14 mouse cellular contexts compared by ENCODE assay signal in the genomic region with DNA sequence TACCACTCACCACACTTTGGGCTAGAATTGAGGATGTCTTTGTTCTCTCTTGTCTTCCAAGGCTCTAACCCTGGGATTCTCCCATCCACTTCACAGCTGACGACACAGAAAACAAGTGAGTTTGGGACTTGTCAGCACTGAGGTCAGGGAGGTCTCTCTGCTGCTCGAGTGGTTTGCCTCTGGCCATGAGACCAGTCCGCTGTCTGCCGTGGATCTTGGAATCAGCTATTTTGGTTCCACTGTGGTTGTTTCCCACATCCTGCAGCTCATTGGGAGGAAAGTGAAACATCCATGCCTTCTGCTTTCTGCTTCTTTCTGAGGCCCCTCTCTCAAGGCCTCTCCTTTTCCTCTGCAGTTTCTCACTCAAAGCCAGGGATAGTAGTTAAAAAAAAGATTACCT. TPM values are rescaled to one million over a fixed set of nuclear protein-coding genes. Genes with fewer than 3 reads are reported as not detected.
"Had no signal": no experiment of that assay in that cellular context is flagged by ENCODE, and none has a peak within 500 bp of the region (broad histone marks: within the 10 kb centered on the region; RNA-seq: fewer than 3 reads in every experiment).

No protein-coding gene starts in this region.

- H3K4me1 ChIP-seq: limb, embryonic 10.5 days; liver, embryonic 15.5 days; midbrain, embryonic 12.5 days; neural tube, embryonic 13.5 days had no signal

- H3K36me3 ChIP-seq: limb, embryonic 10.5 days; liver, embryonic 15.5 days; midbrain, embryonic 12.5 days; neural tube, embryonic 13.5 days had no signal

- DNase-seq: kidney, postnatal 10 days; lung, adult 2 months; lung, postnatal 4 days; right cerebral cortex, postnatal 14 days; thymus, postnatal 36 days had no signal

- H3K4me3 ChIP-seq: limb, embryonic 10.5 days; liver, embryonic 15.5 days; midbrain, embryonic 12.5 days; neural tube, embryonic 13.5 days had no signal

- H3K9ac ChIP-seq: liver, embryonic 15.5 days; midbrain, embryonic 12.5 days; neural tube, embryonic 13.5 days had no signal

- H3K27me3 ChIP-seq: liver, embryonic 15.5 days; midbrain, embryonic 12.5 days; neural tube, embryonic 13.5 days had no signal

- ATAC-seq: lung, postnatal 0 days; midbrain, embryonic 16.5 days had no signal

- H3K27ac ChIP-seq: limb, embryonic 10.5 days; liver, embryonic 15.5 days; midbrain, embryonic 12.5 days; neural tube, embryonic 13.5 days had no signal

RNA-seq across cellular contexts. Expression of a gene that starts 9.3 kb away (rescaled TPM):
- total RNA-seq: layer of hippocampus, postnatal 14 days; left cerebral cortex, postnatal 10 days; megakaryocyte-erythroid progenitor cell, adult 5-6 weeks had no signal
